Mouse (Mus musculus): ENCODE measurements around the gene Prdm11.

DNA sequence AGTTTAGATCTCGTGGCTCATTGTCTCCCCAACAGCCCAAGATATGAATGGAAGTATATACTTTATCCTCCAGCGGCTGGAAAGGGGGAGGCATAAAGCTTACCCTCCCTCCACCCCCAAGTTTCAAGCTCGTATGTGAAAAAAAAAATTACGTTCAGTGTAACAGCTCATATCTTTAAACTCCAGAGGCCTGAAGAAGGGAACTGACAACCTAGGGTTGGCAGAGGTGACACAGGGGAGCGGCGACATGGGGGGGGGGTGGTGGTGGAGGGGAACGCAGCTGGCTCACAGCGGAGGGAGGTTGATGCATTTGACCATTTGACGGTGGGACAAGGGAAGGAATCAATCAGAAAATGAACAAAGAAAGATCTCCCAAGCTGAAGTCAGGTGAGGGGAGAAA, 74.9 kb downstream of the Prdm11 start:
- no peak for TF ChIP-seq CTCF (IDR thresholded peaks at IDR 0.05; ENCODE audit: low read depth, low read length)
- no peak for TF ChIP-seq GATA1 (IDR thresholded peaks at IDR 0.05; ENCODE audit: borderline replicate concordance, low read length)
- no peak for TF ChIP-seq POLR2AphosphoS5 (IDR thresholded peaks at IDR 0.05; ENCODE audit: insufficient replicate concordance, low read depth, low read length)

Measured in G1E (cell line).